8 mouse cellular contexts compared by ENCODE assay signal in genomic region chr13:114457567-114458120, GRCm38 (mm10). TPM values are rescaled to one million over a fixed set of nuclear protein-coding genes. Genes with fewer than 3 reads are reported as not detected.
A peak's percentile ranks its signal among the peaks of the same experiment; 100 is the strongest.
DNase-seq lines count a peak whose midpoint lies in the region; ATAC-seq and TF ChIP-seq lines count a peak whose summit lies in the region.

No protein-coding gene starts in this region.

- H3K4me3 ChIP-seq in kidney, embryonic 14.5 days (ENCODE audit: low read length): peak overlapping the region; percentile 56
- peak overlapping the region; percentile 41 for H3K4me3 ChIP-seq in cortical plate, adult 2 months (ENCODE audit: insufficient read depth, low read length)
- H3K4me3 ChIP-seq in hindbrain, embryonic 14.5 days (replicated peaks; ENCODE audit: low read length): peak overlapping the region; percentile 61
- peak overlapping the region; percentile 51 for H3K4me3 ChIP-seq in midbrain, embryonic 13.5 days (replicated peaks)

- peaks cover 41% of the 10 kb centered on the region for H3K27me3 ChIP-seq in kidney, embryonic 14.5 days (ENCODE audit: control insufficient read depth, insufficient read depth, low read length)
- H3K27me3 ChIP-seq in hindbrain, embryonic 14.5 days (ENCODE audit: control insufficient read depth, insufficient read depth, low read length): peaks cover 39% of the 10 kb centered on the region
- H3K27me3 ChIP-seq in midbrain, embryonic 13.5 days: peaks cover 18% of the 10 kb centered on the region

- no peak for ATAC-seq in kidney, embryonic 14.5 days (ENCODE audit: low FRiP score, low TSS enrichment)
- no peak for ATAC-seq in hindbrain, embryonic 14.5 days (ENCODE audit: low FRiP score)
- no peak for ATAC-seq in midbrain, embryonic 13.5 days

- H3K27ac ChIP-seq in kidney, embryonic 14.5 days (ENCODE audit: low read depth, low read length): no peak overlapping the region
- no peak overlapping the region for H3K27ac ChIP-seq in cortical plate, adult 2 months (ENCODE audit: insufficient read depth, low read length)
- H3K27ac ChIP-seq in hindbrain, embryonic 14.5 days: no peak overlapping the region
- H3K27ac ChIP-seq in midbrain, embryonic 13.5 days: 0 out of 2 replicates have a peak overlapping the region, but pooled peaks have one; percentile 63

- H3K9ac ChIP-seq in kidney, embryonic 14.5 days (ENCODE audit: low read depth, low read length): peak overlapping the region; percentile 54; the same call in 1 of the 2 replicates
- 0 out of 2 replicates have a peak overlapping the region, but pooled peaks have one; percentile 48 for H3K9ac ChIP-seq in hindbrain, embryonic 14.5 days
- H3K9ac ChIP-seq in midbrain, embryonic 13.5 days (replicated peaks): peak overlapping the region; percentile 68

- WGBS in kidney, embryonic 14.5 days: under 1% methylated on average over 15 of the region's 15 CpGs
- 1% methylated on average over 15 of the region's 15 CpGs for WGBS in hindbrain, embryonic 14.5 days
- under 1% methylated on average over 15 of the region's 15 CpGs for WGBS in midbrain, embryonic 13.5 days

- peak overlapping the region; percentile 96 for H3K4me2 ChIP-seq in kidney, embryonic 14.5 days (replicated peaks; ENCODE audit: low read depth, low read length)
- peak overlapping the region; percentile 97 for H3K4me2 ChIP-seq in hindbrain, embryonic 14.5 days (replicated peaks)
- peak overlapping the region; percentile 95 for H3K4me2 ChIP-seq in midbrain, embryonic 13.5 days (replicated peaks)

- TF ChIP-seq CTCF in cortical plate, adult 2 months (IDR thresholded peaks at IDR 0.05; ENCODE audit: extremely low read depth, insufficient read depth, low read length): no peak

- H3K9me3 ChIP-seq in kidney, embryonic 14.5 days (ENCODE audit: control insufficient read depth, low read length): no peaks in the 10 kb centered on the region
- H3K9me3 ChIP-seq in hindbrain, embryonic 14.5 days (ENCODE audit: control insufficient read depth, low read length): no peaks in the 10 kb centered on the region
- no peaks in the 10 kb centered on the region for H3K9me3 ChIP-seq in midbrain, embryonic 13.5 days

- TF ChIP-seq POLR2A in cortical plate, adult 2 months (IDR thresholded peaks at IDR 0.05; ENCODE audit: extremely low read depth, insufficient read depth, low read length): no peak

- H3K36me3 ChIP-seq in kidney, embryonic 14.5 days (ENCODE audit: control insufficient read depth, insufficient read depth, low read length): no peaks in the 10 kb centered on the region
- no peaks in the 10 kb centered on the region for H3K36me3 ChIP-seq in hindbrain, embryonic 14.5 days (replicated peaks; ENCODE audit: control insufficient read depth, insufficient read depth)
- H3K36me3 ChIP-seq in midbrain, embryonic 13.5 days: no peaks in the 10 kb centered on the region

- no peak for DNase-seq in kidney, adult 18-20 months
- DNase-seq in hindbrain, embryonic 14.5 days (ENCODE audit: low spot score): no peak
- DNase-seq in cerebellum, adult 11-12 months: no peak
- no peak for DNase-seq in ovary, postnatal 10 days (ENCODE audit: low spot score)
- DNase-seq in ovary, postnatal 36 days (ENCODE audit: low spot score): no peak

- peaks cover 16% of the 10 kb centered on the region for H3K4me1 ChIP-seq in kidney, embryonic 14.5 days (ENCODE audit: control insufficient read depth, insufficient read depth, low read length)
- H3K4me1 ChIP-seq in cortical plate, adult 2 months (ENCODE audit: control insufficient read depth, insufficient read depth, low read length): no peaks in the 10 kb centered on the region
- peaks cover 24% of the 10 kb centered on the region for H3K4me1 ChIP-seq in hindbrain, embryonic 14.5 days (replicated peaks; ENCODE audit: control insufficient read depth, insufficient read depth, low read length)
- peaks cover 44% of the 10 kb centered on the region for H3K4me1 ChIP-seq in midbrain, embryonic 13.5 days (replicated peaks)

RNA-seq across cellular contexts. Expression of gene Fst, which starts 1.1 kb away (rescaled TPM):
- 1.6 and 2.2 TPM in 2 replicates for polyA plus RNA-seq in kidney, embryonic 14.5 days (2014; fragmentation: Nextera tagmentation; extraction: Ambion mirVana)
- 4.4 and 5.7 TPM in 2 replicates for polyA plus RNA-seq in cortical plate, adult 2 months (2012; rRNA removed)
- 4.6 and 5.6 TPM in 2 replicates for polyA plus RNA-seq in hindbrain, embryonic 14.5 days (2014; fragmentation: Nextera tagmentation; extraction: Ambion mirVana)
- 16.7 and 17.4 TPM in 2 replicates for polyA plus RNA-seq in midbrain, embryonic 13.5 days (2015; fragmentation: Nextera tagmentation; extraction: Ambion mirVana)
